Mouse (Mus musculus): ENCODE measurements around the gene Cyth1.

DNA sequence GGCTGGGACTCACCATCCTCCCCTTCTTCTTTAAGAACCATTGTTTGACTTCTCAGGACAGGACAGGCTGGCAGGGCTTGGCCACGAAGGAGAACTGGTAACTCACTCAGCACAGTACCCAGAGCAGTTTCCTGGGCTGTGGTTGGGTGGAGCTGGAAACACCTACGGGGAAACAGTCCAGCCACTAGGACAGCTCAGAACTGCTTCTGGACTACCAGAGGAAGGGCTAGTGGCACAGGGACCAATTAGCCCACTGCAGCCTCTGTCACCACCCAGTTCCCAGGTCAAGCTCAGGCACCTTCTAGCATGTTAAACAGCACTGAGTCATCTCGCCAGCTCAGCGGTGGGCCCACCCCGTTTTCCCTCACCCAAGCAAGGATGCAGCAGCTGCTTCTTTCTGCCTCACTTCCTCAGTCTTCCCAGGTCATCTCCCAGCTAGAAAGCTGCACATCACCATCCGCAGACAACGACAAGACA is 35.7 kb downstream of the Cyth1 start:
- TF ChIP-seq POLR2A (IDR thresholded peaks at IDR 0.05; ENCODE audit: low read depth, low read length), result no peak; the same call in 1 of the 2 replicates
- no peak for TF ChIP-seq CTCF (IDR thresholded peaks at IDR 0.05; ENCODE audit: extremely low read depth, insufficient read length, insufficient replicate concordance, low read depth, low read length)
